ENCODE assay signal across 11 mouse cellular contexts in genomic region chr7:68365711-68366110, GRCm38 (mm10).
DNase-seq lines count a peak whose midpoint lies in the region; ATAC-seq lines count a peak whose summit lies in the region.
"Had no signal": no experiment of that assay in that cellular context is flagged by ENCODE, and none has a peak within 500 bp of the region (broad histone marks: within the 10 kb centered on the region; RNA-seq: fewer than 3 reads in every experiment).

No protein-coding gene starts in this region.

- no peak for ATAC-seq in cerebellum, adult (ENCODE audit: insufficient number of reproducible peaks, low FRiP score, low TSS enrichment)
- ATAC-seq in erythroid progenitor cell, adult 5-6 weeks (replicated peaks; ENCODE audit: low FRiP score, poor library complexity, severe bottlenecking): no peak
- ATAC-seq: midbrain, embryonic 16.5 days had no signal

- DNase-seq in cerebellum, adult 11-12 months: peak; percentile 15
- DNase-seq in kidney, postnatal 4 days: peak; percentile 33 to 34
- DNase-seq in kidney, adult 9 months: no peak
- peak; percentile 69 for DNase-seq in heart, postnatal 4 days
- DNase-seq in right cerebral cortex, postnatal 25 days: peak; percentile 22
- no peak for DNase-seq in spleen, adult 12 weeks (ENCODE audit: low spot score)
- DNase-seq: kidney, adult 11 months; liver had no signal

Comparison
In these comparisons a context has a peak if more than half of its experiments do, and no peak if none do; other contexts are left out.
1. DNase-seq: peak in cerebellum, adult 11-12 months (single experiment), kidney, postnatal 4 days (2 of 2), heart, postnatal 4 days (single experiment) and right cerebral cortex, postnatal 25 days (single experiment); none in kidney, adult 9 months (single experiment) and spleen, adult 12 weeks (single experiment).